Mouse (Mus musculus) stomach, embryonic 14.5 days (tissue): ENCODE data around the gene Fam118a. TPM values are rescaled to one million over a fixed set of nuclear protein-coding genes. Genes with fewer than 3 reads are reported as not detected.
A peak's percentile ranks its signal among the peaks of the same experiment; 100 is the strongest.

Source experiments
- ATAC-seq: fragments of 200-750 bp; cut with Nextera tagmentation; 2 replicates; pipeline ENCODE4 v1.8.0; 2017; ENCODE audit warnings: low read depth, moderate TSS enrichment; ENCODE audit not compliant: insufficient number of reproducible peaks, insufficient read depth, low FRiP score
- H3K27ac ChIP-seq: fragments of 300-500 bp; sonication (generic); 2 replicates; pipeline ENCODE4 v1.5.1; 2014; ENCODE audit warnings: mild to moderate bottlenecking, low read length, moderate library complexity, mixed read lengths
- H3K27me3 ChIP-seq: fragments of 300-500 bp; sonication (generic); 2 replicates; pipeline ENCODE4 v1.6.1; 2014; ENCODE audit warnings: low read length, control low read depth, mixed read lengths; ENCODE audit not compliant: control insufficient read depth, insufficient read depth
- H3K36me3 ChIP-seq: fragments of 300-500 bp; sonication (generic); 2 replicates; pipeline ENCODE4 v1.6.1; 2014; ENCODE audit warnings: mild to moderate bottlenecking, control low read depth, low read length, moderate library complexity, mixed read lengths; ENCODE audit not compliant: control insufficient read depth, insufficient read depth
- H3K4me1 ChIP-seq: fragments of 300-500 bp; sonication (generic); 2 replicates; pipeline ENCODE4 v1.6.1; 2014; ENCODE audit warnings: low read length, control low read depth, mixed read lengths; ENCODE audit not compliant: control insufficient read depth, insufficient read depth
- H3K4me2 ChIP-seq: fragments of 300-500 bp; sonication (generic); replicated peaks from 2 replicates; pipeline ENCODE4 v1.6.1; 2014; ENCODE audit warnings: low read depth, low read length, control low read depth
- H3K4me3 ChIP-seq: fragments of 300-500 bp; sonication (generic); 2 replicates; pipeline ENCODE4 v1.5.1; 2014; ENCODE audit warnings: low read depth, low read length, control low read depth
- H3K9ac ChIP-seq: fragments of 300-500 bp; sonication (generic); replicated peaks from 2 replicates; pipeline ENCODE4 v1.6.1; 2014; ENCODE audit warnings: low read depth, mild to moderate bottlenecking, control low read depth, low read length, moderate library complexity, mixed read lengths
- H3K9me3 ChIP-seq: fragments of 300-500 bp; sonication (generic); 2 replicates; pipeline ENCODE4 v1.6.1; 2016; ENCODE audit warnings: low read depth, low read length, control low read depth; ENCODE audit not compliant: control insufficient read depth
- WGBS: fragments of 180-500 bp; shearing (Covaris S2); extraction: QIAGEN DNeasy Blood & Tissue Kit; methylation state at CpG from one replicate; pipeline ENCODE4 v1.1.7; 2014; 5-methylcytosine and 5-hydroxymethylcytosine counted together
- polyA plus RNA-seq: library from polyadenylated mRNA; unstranded; fragments of >200 nt; fragmentation: Nextera tagmentation; extraction: Ambion mirVana; gene quantifications from 2 replicates; pipeline ENCODE4 v1.2.1, GENCODE M21; 2014

The Fam118a gene
- polyA plus RNA-seq, 1 experiment from 2014 or later, result 30.7 TPM

DNA sequence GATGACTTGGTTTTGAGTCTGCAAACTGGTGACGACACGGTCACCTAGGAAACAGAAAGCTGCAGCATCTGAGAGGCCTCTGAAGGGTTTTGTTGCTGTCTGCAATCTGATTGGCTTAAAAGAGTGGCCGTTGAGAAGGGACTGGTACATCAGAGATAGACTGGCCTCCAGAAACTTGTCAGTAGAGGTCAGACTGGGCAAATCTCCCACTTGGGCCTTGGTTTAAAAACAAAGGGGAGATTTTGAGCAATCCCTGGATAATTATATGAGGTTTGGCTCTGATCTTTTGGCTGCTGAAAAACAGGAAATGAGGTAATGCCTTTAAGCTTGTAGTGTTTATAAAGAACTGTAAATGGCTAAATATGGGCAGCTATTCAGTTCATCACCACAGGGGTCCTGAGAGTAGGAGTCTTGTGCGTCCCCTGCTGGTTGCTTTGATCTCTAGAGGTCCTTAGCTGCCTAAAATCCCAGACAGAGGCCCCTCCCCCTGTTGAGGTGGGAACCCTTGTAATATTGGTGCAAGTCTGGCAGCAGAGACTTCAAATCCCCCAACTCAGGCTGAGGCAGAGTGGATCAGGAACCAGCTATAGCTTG lies 13.7 kb downstream of the Fam118a start:
- no peaks in the 10 kb centered on the region for H3K27me3 ChIP-seq
- peak overlapping the region; percentile 11 for H3K4me2 ChIP-seq
- WGBS, result 12% methylated on average over 4 of the region's 4 CpGs
- peak; percentile 83; the same call in 1 of the 2 replicates for ATAC-seq
- no peak overlapping the region for H3K4me3 ChIP-seq
- peaks cover 26% of the 10 kb centered on the region; the same call in 1 of the 2 replicates for H3K4me1 ChIP-seq
- peaks cover 13% of the 10 kb centered on the region for H3K36me3 ChIP-seq
- no peaks in the 10 kb centered on the region for H3K9me3 ChIP-seq
- H3K9ac ChIP-seq, result no peak overlapping the region
- H3K27ac ChIP-seq, result peak overlapping the region; percentile 82

DNA sequence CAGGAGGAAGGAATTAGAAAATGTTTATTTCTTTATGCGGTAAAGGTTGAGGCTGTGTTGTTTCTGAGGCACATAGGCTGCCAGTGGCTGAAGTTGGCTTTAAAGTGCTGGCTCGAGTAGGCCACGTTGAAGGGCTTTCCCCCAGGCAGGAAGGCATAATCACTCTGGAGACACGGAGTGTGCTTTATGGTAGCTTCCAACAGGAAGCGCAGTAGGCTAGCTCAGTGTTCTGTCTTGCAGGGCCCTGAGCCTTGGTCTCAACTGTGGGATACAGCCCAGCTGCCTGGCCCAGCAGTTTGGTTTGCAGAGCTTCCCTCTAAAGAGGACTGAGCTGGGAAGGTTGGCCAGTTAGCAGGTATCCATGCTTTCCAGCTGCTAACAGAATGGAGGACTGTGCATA lies 14.4 kb downstream of the Fam118a start:
- WGBS, result 49% methylated on average over 5 of the region's 5 CpGs
- Histone ChIP-seq H3K9ac (no peak overlapping the region; the same call in 1 of the 2 replicates), H3K27me3 (no peaks in the 10 kb centered on the region), H3K36me3 (peaks cover 16% of the 10 kb centered on the region), H3K4me2 (peak overlapping the region; percentile 11), H3K9me3 (no peaks in the 10 kb centered on the region), H3K4me3 (no peak overlapping the region), H3K4me1 (peaks cover 22% of the 10 kb centered on the region; the same call in 1 of the 2 replicates), H3K27ac (peak overlapping the region; percentile 82)
- no peak for ATAC-seq

DNA sequence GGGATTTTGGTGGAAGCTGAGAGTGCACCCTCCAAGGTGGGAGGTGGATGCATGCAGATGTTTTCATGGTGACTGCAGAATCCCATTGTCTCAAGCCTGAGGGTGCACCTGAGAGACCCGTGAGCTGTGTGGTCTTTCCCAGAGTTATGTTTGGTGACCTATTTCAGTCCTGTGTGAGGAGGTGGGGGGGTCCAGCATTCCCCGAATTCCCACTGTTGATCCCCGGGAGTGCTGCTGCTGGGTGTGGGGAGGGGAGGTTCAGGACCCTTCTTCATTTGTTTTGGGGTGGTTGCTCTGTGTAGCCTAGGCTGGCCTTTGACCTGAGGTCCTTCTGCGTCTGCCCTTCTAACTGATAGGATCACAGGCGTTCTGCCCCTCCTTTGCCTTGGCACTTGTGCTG lies 15.0 kb downstream of the Fam118a start:
- Histone ChIP-seq H3K36me3 (peaks cover 23% of the 10 kb centered on the region), H3K27ac (no peak overlapping the region), H3K4me3 (no peak overlapping the region), H3K4me2 (peak overlapping the region; percentile 11; the same call in 1 of the 2 replicates), H3K9me3 (no peaks in the 10 kb centered on the region), H3K4me1 (peaks cover 22% of the 10 kb centered on the region; the same call in 1 of the 2 replicates), H3K27me3 (no peaks in the 10 kb centered on the region), H3K9ac (no peak overlapping the region)
- 63% methylated on average over 5 of the region's 5 CpGs for whole genome bisulfite sequencing
- ATAC-seq, result no peak

DNA sequence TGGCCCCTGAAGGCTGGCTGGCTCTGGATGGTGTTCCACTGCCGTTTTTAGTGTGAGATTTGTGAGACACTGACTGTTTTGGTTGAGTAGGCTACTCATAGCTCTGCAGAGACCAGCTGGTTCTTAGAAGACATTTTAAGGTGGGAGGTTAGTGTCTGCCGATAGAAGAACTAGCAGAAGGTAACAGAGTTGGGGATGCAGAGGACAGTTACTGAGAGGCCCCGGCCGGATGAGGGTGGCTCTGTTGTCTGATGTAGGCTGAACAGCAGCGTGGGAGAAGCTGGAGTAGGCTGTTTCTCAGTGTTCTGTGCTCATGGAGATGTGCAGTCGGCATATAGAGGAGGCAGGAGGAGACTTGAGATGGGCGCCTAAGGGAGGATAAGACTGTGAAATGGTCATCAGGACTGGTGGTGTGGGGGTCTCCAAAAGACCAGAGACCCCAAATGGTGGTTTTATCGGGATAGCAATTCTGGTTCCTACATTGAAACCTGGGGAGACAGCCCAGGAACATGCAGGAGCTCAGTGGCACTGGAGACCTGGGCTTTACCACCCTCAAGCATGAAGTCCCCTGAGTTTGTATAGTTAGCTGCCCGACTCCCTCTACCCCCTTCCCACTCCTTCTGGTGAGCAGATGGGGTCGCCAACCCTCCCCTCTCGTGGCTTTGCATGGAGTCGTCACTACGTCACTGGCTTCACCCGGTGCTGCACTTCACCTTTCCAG lies 17.6 kb downstream of the Fam118a start:
- ATAC-seq, result no peak
- Histone ChIP-seq H3K9ac (no peak overlapping the region), H3K27me3 (no peaks in the 10 kb centered on the region), H3K4me1 (peaks cover 21% of the 10 kb centered on the region; the same call in 1 of the 2 replicates), H3K4me2 (no peak overlapping the region), H3K36me3 (peaks cover 39% of the 10 kb centered on the region), H3K4me3 (no peak overlapping the region), H3K9me3 (no peaks in the 10 kb centered on the region), H3K27ac (no peak overlapping the region)
- WGBS, result 91% methylated on average over 14 of the region's 14 CpGs

DNA sequence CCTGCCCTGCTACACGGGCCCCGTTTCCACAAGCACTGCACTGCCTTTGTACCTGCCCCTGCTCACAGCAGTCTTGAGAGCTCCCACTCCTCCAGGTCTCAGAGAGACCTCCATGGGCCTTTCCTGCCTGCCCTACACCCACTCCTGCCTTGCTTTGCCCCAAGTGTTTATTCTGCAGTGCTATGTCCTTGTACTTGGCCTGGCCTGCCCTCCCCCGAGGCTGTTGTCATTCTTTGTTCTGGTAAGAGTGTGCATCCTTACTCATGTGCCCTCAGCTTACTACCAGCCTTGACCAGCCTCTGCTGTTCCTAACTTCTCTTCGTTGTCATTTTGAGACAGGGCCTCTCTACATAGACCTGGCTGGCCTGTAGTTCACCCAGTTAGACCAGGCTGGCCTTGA lies 19.1 kb downstream of the Fam118a start:
- no peak overlapping the region for H3K4me2 ChIP-seq
- no peaks in the 10 kb centered on the region for H3K27me3 ChIP-seq
- ATAC-seq, result no peak
- 85% methylated on average over 4 of the region's 4 CpGs for WGBS
- no peaks in the 10 kb centered on the region for H3K9me3 ChIP-seq
- H3K36me3 ChIP-seq, result peaks cover 46% of the 10 kb centered on the region
- H3K4me1 ChIP-seq, result peaks cover 8% of the 10 kb centered on the region; the same call in 1 of the 2 replicates
- no peak overlapping the region for H3K27ac ChIP-seq
- no peak overlapping the region for H3K4me3 ChIP-seq
- H3K9ac ChIP-seq, result no peak overlapping the region

DNA sequence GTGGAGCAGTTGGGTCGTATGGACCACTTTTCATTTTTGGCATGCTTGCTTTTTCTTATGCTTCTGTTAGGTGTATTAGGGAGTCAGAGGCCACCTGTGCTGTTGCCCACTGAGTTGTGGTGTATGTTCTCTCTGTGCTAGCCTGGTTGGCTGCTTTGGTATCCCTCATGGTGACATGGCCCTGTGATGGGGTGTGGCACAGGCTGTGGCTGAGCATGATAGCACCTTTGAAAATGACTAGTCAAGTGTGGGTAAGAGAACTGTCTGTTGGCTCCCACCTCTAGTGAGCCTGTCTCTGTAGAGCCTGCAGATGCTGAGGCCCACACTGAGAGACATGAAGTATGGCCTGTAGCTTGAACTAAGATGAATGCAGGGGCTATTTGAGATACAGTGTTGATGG lies 21.0 kb downstream of the Fam118a start:
- no peak for ATAC-seq

DNA sequence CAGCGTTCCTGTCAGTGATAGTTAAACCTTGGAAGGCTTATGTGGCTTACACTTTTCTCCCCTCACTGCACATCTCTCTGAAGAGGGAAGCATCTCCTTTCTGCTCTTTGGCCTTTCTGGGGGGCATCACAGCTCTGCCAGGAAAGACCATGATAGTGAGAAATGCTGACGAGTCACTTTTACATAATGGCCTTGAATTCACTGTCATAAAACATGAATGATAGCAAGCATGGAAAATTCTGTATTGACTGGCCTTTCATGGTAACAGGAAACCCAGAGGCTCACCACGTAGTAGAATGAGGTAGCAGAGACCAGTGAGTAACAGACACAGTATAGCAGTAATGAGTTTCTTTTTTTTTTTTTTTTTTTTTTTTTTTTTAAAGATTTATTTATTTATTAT lies 25.4 kb downstream of the Fam118a start:
- H3K4me3 ChIP-seq, result no peak overlapping the region
- H3K4me1 ChIP-seq, result no peaks in the 10 kb centered on the region
- no peak overlapping the region for H3K9ac ChIP-seq
- WGBS, result 92% methylated on average over 3 of the region's 3 CpGs
- H3K27me3 ChIP-seq, result no peaks in the 10 kb centered on the region
- no peak overlapping the region for H3K4me2 ChIP-seq
- H3K27ac ChIP-seq, result no peak overlapping the region
- H3K9me3 ChIP-seq, result no peaks in the 10 kb centered on the region
- ATAC-seq, result no peak
- H3K36me3 ChIP-seq, result peaks cover 38% of the 10 kb centered on the region

More for the DNA sequence above, 21.0 kb downstream of the Fam118a start:
- H3K4me3 ChIP-seq, result no peak overlapping the region
- no peak overlapping the region for H3K4me2 ChIP-seq
- peaks cover 56% of the 10 kb centered on the region for H3K36me3 ChIP-seq
- no peak overlapping the region for H3K27ac ChIP-seq
- H3K9me3 ChIP-seq, result no peaks in the 10 kb centered on the region
- H3K9ac ChIP-seq, result no peak overlapping the region
- no peaks in the 10 kb centered on the region for H3K4me1 ChIP-seq
- WGBS, result 88% methylated on average over 1 of the region's 1 CpGs
- no peaks in the 10 kb centered on the region for H3K27me3 ChIP-seq

DNA sequence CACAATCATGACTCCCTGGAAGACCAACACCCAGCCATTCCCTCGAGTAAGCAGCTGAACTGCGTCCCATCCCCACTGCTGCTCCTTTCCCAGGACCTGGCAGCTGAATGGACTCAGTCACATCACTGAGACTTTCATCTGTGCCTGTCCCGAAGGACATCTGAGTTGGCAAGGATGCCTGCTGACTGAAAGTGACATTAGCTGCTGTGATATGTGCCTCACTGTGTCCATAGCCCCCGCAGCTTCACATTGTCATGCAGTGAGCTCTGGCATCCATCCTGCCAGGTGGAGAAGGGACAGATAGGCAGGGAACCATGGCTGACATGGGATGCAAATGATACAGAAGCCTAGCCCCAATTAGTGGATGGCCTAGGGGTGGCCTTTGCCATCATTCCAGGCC lies 26.4 kb downstream of the Fam118a start:
- H3K9ac ChIP-seq, result no peak overlapping the region
- 83% methylated on average over 4 of the region's 4 CpGs for WGBS
- H3K4me2 ChIP-seq, result no peak overlapping the region
- H3K9me3 ChIP-seq, result no peaks in the 10 kb centered on the region
- no peaks in the 10 kb centered on the region for H3K27me3 ChIP-seq
- ATAC-seq, result no peak
- H3K36me3 ChIP-seq, result peaks cover 36% of the 10 kb centered on the region
- H3K4me1 ChIP-seq, result no peaks in the 10 kb centered on the region
- H3K4me3 ChIP-seq, result no peak overlapping the region
- no peak overlapping the region for H3K27ac ChIP-seq
